Mouse (Mus musculus): ENCODE measurements at regions not wholly inside any gene's neighbourhood (a gene's known extent, or its start where the extent isn't known, plus 50 kb on each side); places are given as distances from the start of the nearest gene placed in this dataset.

- DNase-seq = no peak
Measured at GRCm38 (mm10) chr14:72850884-72851283, 141.1 kb upstream of the Fndc3a start.

- DNase-seq = no peak
Measured at GRCm38 (mm10) chr14:72848271-72848955, 138.6 kb upstream of the Fndc3a start.

- no peak for DNase-seq
Measured at GRCm38 (mm10) chr14:72847466-72847865, 137.7 kb upstream of the Fndc3a start.

GRCm38 (mm10) chr14:72845621-72846440 lies 136.0 kb upstream of the Fndc3a start:
- no peak for DNase-seq

GRCm38 (mm10) chr14:72844753-72845369 lies 135.1 kb upstream of the Fndc3a start:
- peak; percentile 13 for DNase-seq

- DNase-seq = no peak
Measured at GRCm38 (mm10) chr14:72841753-72842152, 131.9 kb upstream of the Fndc3a start.

GRCm38 (mm10) chr14:72835158-72835557 lies 125.4 kb upstream of the Fndc3a start:
- peak; percentile 14 for DNase-seq

- no peak for DNase-seq
Measured at GRCm38 (mm10) chr14:72829261-72829660, 119.5 kb upstream of the Fndc3a start.

GRCm38 (mm10) chr14:72825549-72825948 lies 115.7 kb upstream of the Fndc3a start:
- no peak for DNase-seq

GRCm38 (mm10) chr14:72822231-72822615 lies 112.4 kb upstream of the Fndc3a start:
- no peak for DNase-seq

- DNase-seq = no peak
Measured at GRCm38 (mm10) chr14:72821517-72822230, 111.9 kb upstream of the Fndc3a start.

GRCm38 (mm10) chr14:72819037-72819436 lies 109.2 kb upstream of the Fndc3a start:
- DNase-seq = no peak

GRCm38 (mm10) chr14:72817764-72818163 lies 108.0 kb upstream of the Fndc3a start:
- no peak for DNase-seq

- DNase-seq = no peak
Measured at GRCm38 (mm10) chr14:72816847-72817246, 107.0 kb upstream of the Fndc3a start.

GRCm38 (mm10) chr14:72809138-72809537 lies 99.3 kb upstream of the Fndc3a start:
- DNase-seq = no peak

GRCm38 (mm10) chr14:72807947-72808346 lies 98.1 kb upstream of the Fndc3a start:
- no peak for DNase-seq

- DNase-seq = peak; percentile 67
Measured at GRCm38 (mm10) chr14:72807286-72807685, 97.5 kb upstream of the Fndc3a start.

GRCm38 (mm10) chr14:72806598-72806997 lies 96.8 kb upstream of the Fndc3a start:
- DNase-seq = no peak

GRCm38 (mm10) chr14:72803579-72803978 lies 93.8 kb upstream of the Fndc3a start:
- DNase-seq = no peak

- DNase-seq = no peak
Measured at GRCm38 (mm10) chr14:72790654-72791053, 80.9 kb upstream of the Fndc3a start.

GRCm38 (mm10) chr14:72786929-72787328 lies 77.1 kb upstream of the Fndc3a start:
- no peak for DNase-seq

- DNase-seq = no peak
Measured at GRCm38 (mm10) chr14:72783248-72783647, 73.4 kb upstream of the Fndc3a start.

- DNase-seq = no peak
Measured at GRCm38 (mm10) chr14:72779446-72779845, 69.6 kb upstream of the Fndc3a start.
